Mouse (Mus musculus): ENCODE results near the gene Ptpa. TPM values are rescaled to one million over a fixed set of nuclear protein-coding genes. Genes with fewer than 3 reads are reported as not detected.

The Ptpa gene
- polyA plus RNA-seq, 1 experiment, result 113 TPM

DNA sequence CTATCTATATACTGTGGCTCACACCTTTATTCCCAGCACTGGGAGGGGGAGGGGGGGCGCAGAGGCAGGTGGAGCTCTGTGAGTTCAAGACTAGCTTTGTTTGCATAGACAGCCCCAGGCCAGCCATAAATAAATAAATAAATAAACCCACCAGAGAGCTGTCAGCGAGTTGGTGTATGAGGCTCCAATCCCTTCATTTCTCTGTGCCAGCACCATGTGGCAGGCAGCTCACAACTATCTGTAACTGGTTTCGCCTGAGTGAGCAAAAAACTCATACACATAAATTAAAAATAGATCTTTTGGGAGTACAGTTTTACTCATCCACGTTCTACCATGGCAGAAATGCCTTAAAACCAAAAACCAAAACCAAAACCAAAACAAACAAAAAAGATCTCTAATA is 5.6 kb downstream of the Ptpa start:
- WGBS, result 50% methylated on average over 4 of the region's 4 CpGs

DNA sequence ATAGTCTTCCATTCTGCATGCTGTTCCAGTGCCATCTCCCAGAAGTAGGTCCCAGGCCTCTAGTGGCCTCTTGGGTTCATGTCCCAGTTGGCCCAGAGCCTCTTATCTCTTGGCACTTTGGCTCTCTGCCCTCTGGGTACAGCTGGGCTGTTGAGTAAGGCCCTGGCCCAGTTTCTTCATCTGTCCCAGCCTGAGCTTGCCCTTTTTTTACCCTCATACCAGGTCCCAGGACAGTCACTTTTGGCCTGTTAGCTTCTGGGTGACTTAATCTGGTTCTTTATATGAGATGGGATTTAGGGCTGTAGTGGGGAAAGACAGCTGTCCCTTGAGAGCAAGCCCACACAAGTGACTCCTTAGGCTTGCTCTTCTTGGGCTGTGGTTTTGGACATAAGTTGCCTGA is 13.3 kb downstream of the Ptpa start:
- no peak for DNase-seq (ENCODE audit: low read depth, low spot score)

More for the DNA sequence above, 5.6 kb downstream of the Ptpa start:
- DNase-seq (ENCODE audit: low read depth, low spot score), result no peak

DNA sequence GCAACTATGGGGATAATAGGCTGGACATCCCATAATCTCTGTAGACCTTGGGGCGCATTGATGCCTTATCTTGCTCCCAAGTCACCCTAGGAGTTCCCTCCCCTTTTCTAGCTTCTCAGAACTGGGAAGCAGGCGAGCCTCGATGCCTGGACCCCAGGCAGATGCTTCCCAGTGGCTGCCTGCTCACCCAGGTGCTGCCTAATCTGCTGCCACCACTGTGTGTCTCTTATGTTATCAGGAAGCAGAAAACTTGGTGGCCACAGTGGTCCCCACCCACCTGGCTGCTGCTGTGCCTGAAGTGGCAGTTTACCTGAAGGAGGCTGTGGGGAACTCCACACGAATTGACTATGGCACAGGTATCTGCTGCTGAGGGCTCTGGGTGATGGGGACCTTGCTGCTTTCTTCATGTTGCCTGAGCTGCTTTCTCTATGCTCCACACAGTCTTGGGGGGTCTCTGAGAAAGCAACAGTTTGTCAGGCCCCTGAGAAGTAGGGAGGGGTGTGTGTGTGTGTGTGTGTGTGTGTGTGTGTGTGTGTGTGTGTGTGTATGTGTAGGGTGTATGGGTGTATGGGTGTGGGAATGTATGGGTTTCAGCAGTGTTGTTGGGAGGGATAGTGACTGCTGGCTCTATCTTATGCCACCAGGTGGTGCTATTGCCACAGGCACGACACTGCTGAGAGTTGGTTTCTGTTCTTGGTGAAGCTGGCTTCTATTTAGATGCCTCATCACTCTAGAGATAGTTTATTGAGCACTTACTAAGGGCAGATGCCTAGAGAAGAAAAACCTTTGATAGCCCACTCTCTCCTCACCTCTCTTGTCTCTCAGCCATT is 19.7 kb downstream of the Ptpa start:
- DNase-seq (ENCODE audit: low read depth, low spot score), result no peak
- WGBS, result 50% methylated on average over 5 of the region's 5 CpGs

DNA sequence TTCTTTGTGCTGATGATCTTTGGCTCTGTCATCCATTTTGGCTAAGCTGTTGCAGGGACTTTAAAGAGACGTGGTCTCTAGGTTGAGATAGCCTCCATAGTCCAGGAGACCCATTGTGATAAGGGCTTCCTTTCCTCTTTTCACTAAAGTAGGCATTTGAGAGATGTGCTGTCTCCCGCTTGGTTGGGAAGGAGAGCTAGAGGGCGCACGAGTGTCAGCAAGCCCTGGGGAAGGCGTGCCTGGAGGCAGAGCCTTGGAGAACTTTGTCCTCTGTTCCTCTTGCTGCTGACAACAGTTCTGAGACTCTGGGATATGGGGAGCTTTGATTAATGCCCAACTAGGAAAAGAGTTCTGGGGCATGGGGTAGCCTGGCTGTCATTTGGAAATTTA is 20.3 kb downstream of the Ptpa start:
- no peak for DNase-seq (ENCODE audit: low read depth, low spot score)
- WGBS, result 35% methylated on average over 5 of the region's 5 CpGs

DNA sequence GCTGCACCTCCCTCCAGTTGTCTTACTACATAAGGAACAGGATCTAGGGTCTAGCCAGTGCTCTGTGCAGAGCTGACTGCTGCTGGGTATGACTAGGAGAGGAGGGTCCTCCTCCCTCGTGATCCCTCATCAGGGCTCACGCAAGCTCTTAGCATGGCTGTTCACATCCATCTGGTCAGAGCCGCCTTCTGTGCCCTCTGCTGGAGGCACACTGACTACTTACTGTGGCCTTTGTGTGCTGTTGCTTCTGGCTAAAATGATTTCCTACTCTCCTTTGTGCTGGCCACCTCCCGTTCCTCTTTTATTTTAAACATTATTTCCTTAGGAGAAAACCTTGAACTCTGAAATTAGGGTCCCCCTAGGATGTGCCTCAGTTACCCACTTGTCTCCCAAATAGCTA is 21.0 kb downstream of the Ptpa start:
- no peak for DNase-seq (ENCODE audit: low read depth, low spot score)
- 86% methylated on average over 4 of the region's 4 CpGs for WGBS

DNA sequence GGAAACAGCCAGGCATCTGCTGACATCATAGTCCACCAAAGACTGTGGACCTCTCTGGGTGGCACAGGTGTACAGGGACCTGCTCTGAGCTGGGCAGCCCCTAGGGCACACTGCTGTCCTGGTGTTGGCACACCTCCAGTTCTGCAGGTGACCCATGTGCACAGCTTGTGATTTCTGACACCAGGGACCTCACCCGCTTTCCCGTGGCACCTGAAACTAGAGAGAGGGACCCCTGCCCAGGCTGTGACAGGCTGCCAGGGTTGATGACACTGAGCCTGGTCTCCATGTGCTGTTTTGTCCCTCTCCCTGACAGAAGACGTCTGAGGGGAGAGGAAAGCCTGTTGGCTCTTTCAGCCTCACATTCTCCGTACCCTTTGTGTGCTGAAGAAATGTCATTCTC is 22.0 kb downstream of the Ptpa start:
- DNase-seq (ENCODE audit: low read depth, low spot score), result no peak
- WGBS, result 92% methylated on average over 4 of the region's 4 CpGs

DNA sequence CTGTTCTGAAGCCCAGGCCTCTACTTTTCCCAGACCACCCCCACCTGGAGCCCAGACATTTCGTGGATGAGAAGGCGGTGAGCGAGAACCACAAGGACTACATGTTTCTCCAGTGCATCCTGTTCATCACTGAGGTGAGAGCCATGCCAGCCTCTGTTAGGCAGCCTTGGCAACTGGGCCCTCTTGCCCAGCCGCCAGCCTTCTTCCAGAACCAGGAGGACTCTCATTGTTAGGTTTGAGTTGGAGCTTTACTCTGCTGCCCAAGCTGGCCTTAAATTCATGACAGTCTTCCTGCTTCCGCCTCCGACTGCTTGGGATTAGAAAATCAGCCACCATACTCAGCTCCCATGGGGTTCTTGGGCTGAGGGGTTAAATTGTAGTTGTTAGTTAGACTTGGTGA is 23.8 kb downstream of the Ptpa start:
- 92% methylated on average over 6 of the region's 6 CpGs for WGBS
- no peak for DNase-seq (ENCODE audit: low read depth, low spot score)

DNA sequence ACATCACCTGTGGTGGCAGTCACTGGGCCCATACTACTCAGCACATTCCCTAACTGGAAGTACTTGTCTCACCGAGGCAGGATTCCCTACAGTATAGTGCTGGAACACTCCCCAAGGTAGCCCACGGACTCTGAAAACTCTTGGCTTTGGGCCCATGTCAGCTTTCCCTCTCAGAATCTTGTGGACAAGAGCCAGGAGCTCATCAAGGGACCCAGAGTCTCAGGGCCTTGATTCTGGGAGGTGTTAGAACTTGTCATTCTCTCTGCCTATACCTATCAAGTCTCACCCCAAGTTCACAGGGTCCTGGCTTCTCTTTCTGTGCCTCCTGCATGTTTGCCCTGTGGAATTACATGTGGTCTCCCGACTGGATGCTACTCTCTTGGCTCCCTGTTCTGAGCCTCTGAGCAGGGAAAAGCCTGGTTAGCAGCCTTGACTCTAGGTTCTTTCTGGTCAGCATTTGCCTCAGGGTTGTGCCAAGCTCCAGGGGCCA is 24.4 kb downstream of the Ptpa start:
- 30% methylated on average over 3 of the region's 3 CpGs for WGBS
- DNase-seq (ENCODE audit: low read depth, low spot score), result no peak

DNA sequence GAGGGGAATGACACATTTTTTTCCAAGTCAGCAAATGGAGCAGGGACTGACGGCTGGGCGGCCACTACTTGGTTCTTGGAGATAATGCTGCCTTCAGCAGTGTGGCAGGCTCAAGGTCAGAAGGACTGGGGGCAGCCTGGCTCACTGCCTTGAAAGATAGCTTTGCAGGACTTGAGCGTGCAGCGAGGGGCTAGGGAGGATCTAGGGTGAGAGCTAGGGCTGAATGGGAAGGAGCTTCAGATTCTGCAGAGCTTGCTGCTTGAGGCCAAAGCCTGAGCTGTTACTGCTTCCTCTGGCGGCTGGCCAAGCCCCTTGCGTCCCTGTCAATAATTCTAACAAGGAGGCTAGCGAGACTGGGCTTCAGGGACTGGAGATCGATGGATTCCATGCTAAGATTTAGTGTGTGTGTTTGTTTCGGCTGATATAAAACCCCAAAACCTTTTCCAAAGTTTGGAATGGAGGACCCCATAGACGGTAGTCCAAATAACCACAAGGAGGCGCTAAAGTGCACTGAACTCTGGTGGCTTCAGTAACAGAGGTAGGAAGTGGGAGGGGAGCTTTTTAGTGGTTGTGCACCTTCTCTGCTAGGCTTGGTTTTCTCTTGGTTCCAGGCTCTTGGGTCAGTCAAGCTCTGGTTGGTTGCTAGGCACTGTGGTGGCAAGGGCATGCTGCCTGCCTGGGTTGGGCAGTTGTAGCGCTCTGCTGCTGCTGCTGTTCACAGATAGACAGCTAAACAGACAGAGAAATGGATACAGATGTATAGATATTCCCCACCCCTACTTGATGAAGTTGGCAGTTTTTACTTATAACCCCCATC is 25.1 kb downstream of the Ptpa start:
- DNase-seq (ENCODE audit: low read depth, low spot score), result no peak

DNA sequence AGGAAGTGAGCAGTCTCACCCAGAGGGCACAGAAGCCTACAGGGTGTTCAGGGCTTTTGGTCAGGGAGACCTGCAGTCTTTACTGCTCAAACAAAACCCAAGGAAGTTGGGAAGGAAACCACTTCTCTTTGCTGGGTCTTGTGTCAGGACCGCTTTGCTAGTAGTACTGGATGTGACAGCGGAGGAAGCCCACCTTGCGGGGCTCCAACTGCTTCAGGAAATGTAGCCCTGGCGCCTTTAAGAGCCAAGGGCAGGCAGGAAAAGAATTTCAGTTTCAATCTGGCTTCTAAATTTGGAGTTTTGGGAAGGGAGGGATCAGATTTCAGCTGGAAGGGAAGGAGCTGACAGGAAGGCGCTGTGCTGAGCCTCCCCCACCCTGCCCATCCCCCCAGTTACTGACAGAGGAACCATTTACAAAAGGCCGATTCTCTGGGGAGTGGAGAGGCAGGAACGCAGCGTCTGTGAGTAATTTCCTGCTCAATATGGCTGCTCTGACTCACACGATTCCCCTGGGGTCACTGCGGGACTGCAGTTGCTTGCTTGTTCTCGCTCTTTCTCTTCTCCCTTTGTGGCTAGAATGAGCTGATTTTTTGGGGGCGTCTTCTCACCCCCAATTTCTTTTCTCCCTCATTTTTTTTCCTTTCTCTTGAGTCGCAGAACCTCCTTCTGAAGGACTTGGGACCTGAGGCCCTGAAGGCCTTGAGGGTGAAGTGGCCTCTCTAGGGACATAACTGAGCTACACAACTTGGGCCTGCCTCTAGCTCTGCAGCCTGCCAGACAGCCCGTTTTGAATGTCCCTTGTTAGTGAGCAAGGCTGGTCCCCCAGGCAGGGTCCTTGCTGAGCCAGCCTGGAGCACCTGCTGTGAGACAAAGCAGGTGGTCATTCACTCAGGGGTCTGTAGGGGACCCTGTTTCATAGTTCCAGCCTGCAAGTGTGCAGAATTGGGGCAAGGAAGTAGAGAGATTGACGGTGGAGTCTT is 26.0 kb downstream of the Ptpa start:
- no peak for DNase-seq (ENCODE audit: low read depth, low spot score)
- WGBS, result 10% methylated on average over 15 of the region's 15 CpGs

More for the DNA sequence above, 25.1 kb downstream of the Ptpa start:
- WGBS, result 15% methylated on average over 12 of the region's 12 CpGs

DNA sequence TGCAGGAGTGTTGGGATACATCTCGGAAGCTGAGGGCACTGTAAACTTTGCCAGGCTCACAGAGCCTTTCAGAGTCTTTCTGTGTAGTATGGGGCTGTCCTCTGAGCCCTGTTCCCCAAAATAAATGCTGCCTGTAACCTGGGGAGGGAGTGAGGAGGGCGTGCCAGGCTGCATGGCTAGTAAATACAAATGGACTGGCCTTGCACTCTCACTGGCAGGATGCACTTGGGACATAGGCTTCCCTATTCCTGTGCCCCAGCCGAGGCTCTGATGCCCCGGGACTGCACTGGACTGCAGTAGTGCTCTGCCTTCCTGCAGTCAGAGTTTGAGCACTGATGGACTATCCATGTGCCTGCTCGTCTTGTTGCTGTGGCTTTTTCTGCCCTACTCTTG is 26.7 kb downstream of the Ptpa start:
- 34% methylated on average over 5 of the region's 5 CpGs for WGBS
- no peak for DNase-seq (ENCODE audit: low read depth, low spot score)

DNA sequence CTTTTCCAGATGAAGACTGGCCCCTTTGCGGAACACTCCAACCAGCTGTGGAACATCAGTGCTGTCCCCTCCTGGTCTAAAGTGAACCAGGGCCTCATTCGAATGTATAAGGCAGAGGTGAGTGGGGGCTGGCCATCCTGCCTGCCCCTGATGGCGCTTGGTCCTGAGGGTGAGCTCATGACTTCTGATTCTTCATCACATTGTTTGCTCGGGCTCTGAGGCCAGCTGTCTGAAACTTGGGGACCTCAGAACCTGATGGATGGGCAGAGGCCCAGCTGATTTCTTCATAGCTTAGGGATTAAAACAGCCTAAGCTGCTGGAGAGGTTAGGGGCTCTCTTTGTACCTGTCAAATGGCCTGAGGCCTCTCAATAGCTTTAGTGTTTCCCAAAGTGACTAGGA is 27.4 kb downstream of the Ptpa start:
- WGBS, result 68% methylated on average over 4 of the region's 4 CpGs
- DNase-seq (ENCODE audit: low read depth, low spot score), result no peak

DNA sequence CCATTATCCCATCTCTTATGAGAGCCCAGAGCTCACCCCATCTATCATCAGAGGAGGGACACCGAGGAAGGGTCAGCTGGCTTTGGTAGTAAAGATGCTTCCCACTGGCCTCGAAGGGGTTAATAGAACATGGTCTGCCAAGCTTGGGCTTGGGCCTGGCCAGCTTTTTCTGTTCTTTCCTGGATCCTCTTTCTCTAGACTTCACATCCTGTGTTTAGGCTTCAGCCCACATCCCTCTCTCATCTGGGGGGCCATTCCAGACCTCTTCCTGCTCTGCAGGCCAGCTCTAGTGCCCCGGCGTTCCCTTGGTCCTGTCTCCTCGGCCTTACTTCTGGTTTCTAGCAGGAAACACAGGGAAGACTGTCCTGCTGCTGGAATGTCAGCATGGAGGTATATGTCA is 28.2 kb downstream of the Ptpa start:
- WGBS, result 70% methylated on average over 5 of the region's 5 CpGs
- no peak for DNase-seq (ENCODE audit: low read depth, low spot score)

DNA sequence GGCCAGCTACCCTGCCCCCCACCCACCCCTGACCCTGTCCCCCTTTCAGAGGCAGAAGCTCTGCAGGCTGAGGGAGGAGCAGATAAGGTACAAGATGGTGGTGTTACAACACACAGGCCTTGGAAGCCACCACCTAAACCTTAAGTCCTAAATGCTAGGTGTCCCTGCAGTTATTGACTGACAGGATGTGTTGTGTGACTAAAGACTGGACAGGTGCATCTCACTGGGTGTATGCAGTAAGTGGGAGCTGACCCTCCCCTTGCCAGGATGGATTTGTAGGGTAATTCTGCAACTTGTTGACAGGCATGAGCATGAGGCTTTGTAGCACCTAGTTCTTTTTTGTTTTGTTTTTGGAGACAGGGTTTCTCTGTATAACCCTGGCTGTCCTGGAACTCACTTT is 28.6 kb downstream of the Ptpa start:
- DNase-seq (ENCODE audit: low read depth, low spot score), result no peak

DNA sequence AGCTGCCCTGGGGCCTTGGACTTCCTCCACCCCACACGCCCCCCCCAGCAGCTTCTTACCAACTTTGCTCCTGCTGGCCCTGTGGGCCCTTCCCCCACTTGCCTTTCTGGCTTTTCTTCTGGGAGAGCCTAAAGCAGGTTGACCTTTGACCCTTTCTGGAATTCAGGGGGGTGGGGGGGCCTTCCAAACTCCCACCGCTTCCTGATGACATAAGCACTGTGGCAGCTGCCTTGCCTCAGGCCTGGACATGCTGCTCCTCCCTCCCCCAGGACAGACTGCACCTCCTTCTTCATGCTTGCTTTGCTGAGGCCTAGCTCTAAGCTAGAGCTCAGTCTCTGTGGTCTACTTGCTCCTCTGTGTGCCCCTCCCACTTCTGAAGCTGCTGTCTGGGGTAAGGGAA is 29.5 kb downstream of the Ptpa start:
- no peak for DNase-seq (ENCODE audit: low read depth, low spot score)
- 73% methylated on average over 2 of the region's 2 CpGs for whole genome bisulfite sequencing

DNA sequence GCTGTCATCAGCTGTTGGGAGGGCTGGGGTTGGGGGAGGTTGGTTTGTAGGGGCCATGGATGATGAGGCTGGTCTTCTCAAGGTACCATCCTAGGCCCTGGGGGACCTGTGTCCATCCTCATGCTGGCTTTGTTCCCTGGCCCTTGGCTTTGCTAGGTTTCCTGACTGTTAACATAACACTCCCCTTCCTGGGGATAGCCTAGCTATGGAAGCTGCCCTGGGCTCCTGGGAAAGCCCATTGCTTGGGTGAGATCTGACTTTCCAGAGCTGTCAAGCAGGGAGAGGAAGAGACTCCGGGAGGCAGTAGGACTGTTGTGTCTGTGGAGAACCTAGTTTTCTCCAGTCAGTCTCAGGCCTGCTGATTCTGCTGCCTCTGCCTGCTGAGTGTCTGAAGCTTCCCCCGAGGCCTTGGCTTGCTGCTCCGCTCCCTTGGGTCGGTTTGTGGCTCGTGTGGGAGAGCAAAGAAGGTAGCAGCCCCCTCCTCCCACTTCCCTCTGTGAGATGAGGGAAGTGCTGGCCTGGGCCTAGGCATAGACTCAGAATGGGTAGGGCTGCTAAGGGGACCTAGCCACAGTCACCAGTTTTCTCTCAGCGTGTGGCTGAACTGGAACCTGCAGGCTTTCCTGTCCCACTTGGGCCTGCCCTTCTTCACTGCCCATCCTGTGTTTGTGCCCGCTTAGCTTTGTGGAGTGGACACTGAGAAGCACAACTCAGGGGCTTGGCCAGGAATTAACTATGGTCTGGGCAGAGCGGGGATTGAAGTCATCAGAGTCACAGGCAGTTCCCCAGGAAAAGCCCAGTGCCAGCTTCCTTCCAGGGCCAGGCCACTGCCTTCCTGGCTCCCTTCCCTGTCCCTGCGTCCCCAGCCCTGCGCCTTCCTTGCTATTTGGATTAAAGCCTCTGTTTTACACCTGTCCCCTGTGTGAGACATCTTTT is 31.3 kb downstream of the Ptpa start:
- WGBS, result 79% methylated on average over 10 of the region's 10 CpGs
- no peak for DNase-seq (ENCODE audit: low read depth, low spot score)

DNA sequence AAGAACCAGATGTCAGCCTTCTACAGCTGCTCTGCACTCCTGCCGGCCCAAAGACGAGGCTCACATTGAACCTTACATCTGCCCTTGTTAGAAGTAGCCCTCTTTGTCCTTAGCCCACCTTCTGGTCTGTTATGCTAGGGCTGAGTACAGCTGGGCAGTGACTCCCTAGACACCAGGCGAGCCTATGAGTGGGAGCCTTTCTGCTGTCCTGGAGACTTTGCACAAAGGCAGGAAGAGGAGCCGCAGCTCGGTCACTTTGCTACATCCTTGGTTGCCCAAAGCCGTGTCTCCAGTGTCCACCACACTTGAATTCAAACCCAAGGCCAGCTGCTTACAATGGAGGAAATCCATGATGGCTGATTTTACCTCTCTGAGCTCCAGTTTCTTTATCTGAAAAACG is 32.5 kb downstream of the Ptpa start:
- no peak for DNase-seq (ENCODE audit: low read depth, low spot score)
- 88% methylated on average over 7 of the region's 7 CpGs for WGBS

DNA sequence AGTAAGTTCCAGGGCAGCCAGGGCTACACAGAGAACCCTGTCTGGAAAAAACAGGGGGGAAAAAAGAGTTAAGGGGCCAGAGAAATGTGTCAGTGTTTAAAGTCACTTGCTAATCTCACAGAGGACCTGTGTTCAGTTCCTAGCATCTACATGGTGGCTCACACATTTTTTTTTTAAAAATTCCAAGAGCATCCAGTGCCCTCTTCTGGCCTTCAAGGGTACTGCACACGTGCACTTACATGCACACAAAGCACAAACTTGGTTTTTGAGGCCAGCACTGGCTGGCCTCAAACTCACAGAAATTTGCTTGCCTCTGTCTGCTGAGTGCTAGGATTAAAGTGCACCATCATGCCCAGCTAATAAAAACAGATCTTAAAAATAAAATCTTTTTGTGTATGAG is 34.7 kb downstream of the Ptpa start:
- no peak for DNase-seq (ENCODE audit: low read depth, low spot score)
- 79% methylated on average over 1 of the region's 1 CpGs for WGBS

DNA sequence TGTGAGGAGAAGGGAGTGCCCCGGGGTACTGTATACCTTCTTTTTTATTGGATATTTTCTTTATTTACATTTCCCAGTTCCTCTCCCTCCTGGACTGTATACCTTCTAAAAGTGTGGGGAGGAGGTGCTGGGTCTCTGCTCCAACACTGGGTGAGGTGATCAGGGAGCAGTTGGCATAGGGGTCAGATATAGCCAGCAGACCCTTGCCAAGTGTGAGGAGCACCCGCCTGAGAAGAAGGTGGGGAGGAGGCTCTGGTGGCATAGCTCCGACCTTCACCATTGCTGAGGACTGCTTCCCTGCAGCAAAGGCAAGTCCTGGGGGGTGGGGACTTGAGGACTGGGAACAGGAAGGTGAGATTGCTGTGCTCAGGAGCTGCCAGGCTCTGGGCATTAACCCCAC is 35.7 kb downstream of the Ptpa start:
- WGBS, result 41% methylated on average over 3 of the region's 3 CpGs

More for the DNA sequence above, 35.7 kb downstream of the Ptpa start:
- DNase-seq (ENCODE audit: low read depth, low spot score), result no peak
